Mouse (Mus musculus) stomach, embryonic 16.5 days (tissue): ENCODE results near the gene Zbtb46. TPM values are rescaled to one million over a fixed set of nuclear protein-coding genes. Genes with fewer than 3 reads are reported as not detected.

ENCODE experiments used
- ATAC-seq: fragments of 200-750 bp; cut with Nextera tagmentation; 2 replicates; pipeline ENCODE4 v1.8.0; 2017; ENCODE audit warnings: moderate number of reproducible peaks, moderate TSS enrichment; ENCODE audit not compliant: insufficient read depth, low FRiP score
- H3K27ac ChIP-seq: fragments of 300-500 bp; sonication (generic); 2 replicates; pipeline ENCODE4 v1.5.1; 2014; ENCODE audit warnings: low read length
- H3K27me3 ChIP-seq: fragments of 300-500 bp; sonication (generic); 2 replicates; pipeline ENCODE4 v1.6.1; 2014; ENCODE audit warnings: low read length, control low read depth, mixed read lengths; ENCODE audit not compliant: control insufficient read depth, insufficient read depth
- H3K36me3 ChIP-seq: fragments of 300-500 bp; sonication (generic); 2 replicates; pipeline ENCODE4 v1.6.1; 2014; ENCODE audit warnings: low read length; ENCODE audit not compliant: control insufficient read depth, insufficient read depth
- H3K4me1 ChIP-seq: fragments of 300-500 bp; sonication (generic); 2 replicates; pipeline ENCODE4 v1.6.1; 2014; ENCODE audit warnings: low read length, control low read depth, mixed read lengths; ENCODE audit not compliant: control insufficient read depth, insufficient read depth
- H3K4me2 ChIP-seq: fragments of 300-500 bp; sonication (generic); 2 replicates; pipeline ENCODE4 v1.6.1; 2014; ENCODE audit warnings: low read depth, low read length, mixed read lengths
- H3K4me3 ChIP-seq: fragments of 300-500 bp; sonication (generic); replicated peaks from 2 replicates; pipeline ENCODE4 v1.5.1; 2014; ENCODE audit warnings: mild to moderate bottlenecking, low read length
- H3K9ac ChIP-seq: fragments of 300-500 bp; sonication (generic); 2 replicates; pipeline ENCODE4 v1.6.1; 2014; ENCODE audit warnings: low read length
- H3K9me3 ChIP-seq: fragments of 300-500 bp; sonication (generic); replicated peaks from 2 replicates; pipeline ENCODE4 v1.6.1; 2016; ENCODE audit warnings: low read length, control low read depth; ENCODE audit not compliant: control insufficient read depth
- WGBS: fragments of 180-500 bp; shearing (Covaris S2); extraction: QIAGEN DNeasy Blood & Tissue Kit; methylation state at CpG from one replicate; pipeline ENCODE4 v1.1.7; 2014; 5-methylcytosine and 5-hydroxymethylcytosine counted together
- polyA plus RNA-seq: library from polyadenylated mRNA; unstranded; fragments of >200 nt; fragmentation: Nextera tagmentation; extraction: Ambion mirVana; gene quantifications from 2 replicates; pipeline ENCODE4 v1.2.1, GENCODE M21; 2015

Zbtb46 gene
- polyA plus RNA-seq, 1 experiment from 2014 or later, result 9.7 TPM

- WGBS, result under 1% methylated on average over 64 of the region's 71 CpGs
- Histone ChIP-seq H3K36me3 (peaks cover 5% of the 10 kb centered on the region; the same call in 1 of the 2 replicates), H3K4me1 (peaks cover 23% of the 10 kb centered on the region), H3K4me2 (peak within 1 kb of the TSS; percentile 96), H3K27ac (peak within 1 kb of the TSS; percentile 86), H3K9ac (peak within 1 kb of the TSS; percentile 91), H3K4me3 (peak within 1 kb of the TSS; percentile 81), H3K27me3 (no peaks in the 10 kb centered on the region), H3K9me3 (no peaks in the 10 kb centered on the region; the same call in 1 of the 2 replicates)
- peak; percentile 90 for ATAC-seq
These were observed 94.2 kb downstream of the Zbtb46 start, which contains the start of the genes Zgpat and Arfrp1 for GRCm38 (mm10) chr2:181364860-181365596. TSS of gene Zgpat (plus strand) at chr2:181364928. TSS of gene Arfrp1 (minus strand) at chr2:181365404.

- H3K27me3 ChIP-seq, result no peaks in the 10 kb centered on the region
- H3K4me1 ChIP-seq, result peaks cover 23% of the 10 kb centered on the region
- H3K4me2 ChIP-seq, result peak overlapping the region; percentile 96
- no peaks in the 10 kb centered on the region; the same call in 1 of the 2 replicates for H3K36me3 ChIP-seq
- ATAC-seq, result no peak
- H3K4me3 ChIP-seq, result peak overlapping the region; percentile 81
- H3K27ac ChIP-seq, result peak overlapping the region; percentile 86; the same call in 1 of the 2 replicates
- 6% methylated on average over 14 of the region's 14 CpGs for WGBS
- H3K9me3 ChIP-seq, result no peaks in the 10 kb centered on the region
- peak overlapping the region; percentile 91 for H3K9ac ChIP-seq
These were observed 94.8 kb downstream of the Zbtb46 start for GRCm38 (mm10) chr2:181364487-181364859.

- H3K4me2 ChIP-seq, result peak overlapping the region; percentile 96
- WGBS, result 82% methylated on average over 3 of the region's 3 CpGs
- H3K27ac ChIP-seq, result no peak overlapping the region
- H3K9me3 ChIP-seq, result no peaks in the 10 kb centered on the region
- no peaks in the 10 kb centered on the region for H3K27me3 ChIP-seq
- peaks cover 23% of the 10 kb centered on the region for H3K4me1 ChIP-seq
- no peak for ATAC-seq
- peak overlapping the region; percentile 91 for H3K9ac ChIP-seq
- peaks cover 3% of the 10 kb centered on the region for H3K36me3 ChIP-seq
- H3K4me3 ChIP-seq, result peak overlapping the region; percentile 81
These were observed 95.3 kb downstream of the Zbtb46 start for GRCm38 (mm10) chr2:181363946-181364345.

- Histone ChIP-seq H3K4me1 (no peaks in the 10 kb centered on the region), H3K36me3 (peaks cover 11% of the 10 kb centered on the region), H3K9me3 (no peaks in the 10 kb centered on the region)
These were observed 102.4 kb downstream of the Zbtb46 start for GRCm38 (mm10) chr2:181356780-181357179.

DNA sequence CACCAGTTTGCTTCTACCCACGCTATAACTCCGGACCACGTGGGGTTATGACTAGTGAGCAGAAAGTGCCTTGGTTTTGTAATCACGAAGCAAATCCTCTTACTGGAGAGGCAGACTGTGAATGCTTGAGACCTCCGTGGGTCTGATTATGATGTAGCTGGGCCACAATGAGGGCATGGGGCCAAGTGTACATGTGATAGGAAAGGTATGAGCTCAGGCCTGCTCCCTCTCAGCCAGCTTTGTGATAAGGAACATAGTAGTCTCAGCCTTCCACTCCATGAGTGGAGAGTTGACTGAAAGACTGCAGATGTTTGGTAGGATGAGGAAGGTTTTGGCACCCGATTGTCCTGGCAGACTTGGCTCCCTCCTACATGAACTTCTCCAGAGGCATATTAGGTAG lies 116.5 kb downstream of the Zbtb46 start:
- ATAC-seq, result no peak
- Histone ChIP-seq H3K27ac (no peak overlapping the region), H3K36me3 (peaks cover 20% of the 10 kb centered on the region; the same call in 1 of the 2 replicates), H3K9ac (no peak overlapping the region), H3K4me3 (no peak overlapping the region), H3K4me1 (no peaks in the 10 kb centered on the region), H3K27me3 (no peaks in the 10 kb centered on the region), H3K4me2 (no peak overlapping the region), H3K9me3 (no peaks in the 10 kb centered on the region)
- 92% methylated on average over 6 of the region's 6 CpGs for WGBS

More at GRCm38 (mm10) chr2:181356780-181357179, 102.4 kb downstream of the Zbtb46 start:
- no peak for ATAC-seq
- Histone ChIP-seq H3K4me2 (no peak overlapping the region), H3K9ac (no peak overlapping the region), H3K4me3 (no peak overlapping the region), H3K27ac (no peak overlapping the region), H3K27me3 (no peaks in the 10 kb centered on the region)
- 82% methylated on average over 3 of the region's 3 CpGs for WGBS

DNA sequence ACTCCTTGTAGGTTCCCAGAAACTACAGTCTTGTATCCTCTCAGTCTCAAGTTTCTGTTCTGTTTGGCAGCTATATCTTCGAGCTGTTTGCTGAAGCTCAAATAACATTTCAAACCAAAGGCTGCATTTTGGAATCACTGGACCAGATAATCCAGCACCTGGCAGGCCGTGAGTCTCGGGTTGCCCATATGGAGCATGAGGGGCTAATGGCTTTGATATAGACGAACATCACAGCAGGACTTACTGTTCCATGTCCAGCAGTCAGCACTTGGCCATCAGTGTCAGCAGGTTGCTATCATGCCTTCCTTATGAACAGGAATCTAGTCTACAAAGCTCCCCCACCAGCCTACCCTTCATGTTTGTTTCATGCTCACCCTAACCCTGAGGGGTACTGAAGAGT lies 118.8 kb downstream of the Zbtb46 start:
- H3K4me3 ChIP-seq, result no peak overlapping the region
- no peak overlapping the region for H3K9ac ChIP-seq
- 84% methylated on average over 4 of the region's 4 CpGs for WGBS
- H3K36me3 ChIP-seq, result peaks cover 27% of the 10 kb centered on the region; the same call in 1 of the 2 replicates
- H3K9me3 ChIP-seq, result no peaks in the 10 kb centered on the region
- H3K27ac ChIP-seq, result no peak overlapping the region
- no peak for ATAC-seq
- no peaks in the 10 kb centered on the region for H3K27me3 ChIP-seq
- no peaks in the 10 kb centered on the region for H3K4me1 ChIP-seq
- no peak overlapping the region for H3K4me2 ChIP-seq

Other genes starting within 250 kb of the Zbtb46 start
- gene Srms, start 246.2 kb downstream of the Zbtb46 start, polyA plus RNA-seq, result 0.19 and 0.40 TPM in 2 replicates
- gene Fndc11, start 239.4 kb downstream of the Zbtb46 start, polyA plus RNA-seq, result 0.23 and 0.52 TPM in 2 replicates
- 1.9 and 2.8 TPM in 2 replicates for gene Helz2, start 217.4 kb downstream of the Zbtb46 start, polyA plus RNA-seq
- gene Gmeb2, start 171.4 kb downstream of the Zbtb46 start, polyA plus RNA-seq, result 11.8 and 12.5 TPM in 2 replicates
- gene Stmn3, start 144.9 kb downstream of the Zbtb46 start, polyA plus RNA-seq, result 34.0 and 37.1 TPM in 2 replicates
- gene Rtel1, start 139.7 kb downstream of the Zbtb46 start, polyA plus RNA-seq, result 33.8 and 39.0 TPM in 2 replicates
- 34.5 and 35.6 TPM in 2 replicates for gene Zgpat, start 94.5 kb downstream of the Zbtb46 start, polyA plus RNA-seq
- gene Arfrp1, start 94.0 kb downstream of the Zbtb46 start, polyA plus RNA-seq, result 53.7 and 59.5 TPM in 2 replicates
- 17.8 and 19.9 TPM in 2 replicates for gene Lime1, start 79.3 kb downstream of the Zbtb46 start, polyA plus RNA-seq
- gene Abhd16b, start 33.8 kb upstream of the Zbtb46 start, polyA plus RNA-seq, result 0.12 and 0.16 TPM in 2 replicates
- gene Tpd52l2, start 37.7 kb upstream of the Zbtb46 start, polyA plus RNA-seq, result 139 and 142 TPM in 2 replicates
- 77.5 and 84.9 TPM in 2 replicates for gene Dnajc5, start 61.1 kb upstream of the Zbtb46 start, polyA plus RNA-seq
- gene Uckl1, start 125.5 kb upstream of the Zbtb46 start, polyA plus RNA-seq, result 70.9 and 83.3 TPM in 2 replicates
- 58.9 and 59.1 TPM in 2 replicates for gene Prpf6, start 132.4 kb upstream of the Zbtb46 start, polyA plus RNA-seq
- gene Zfp512b, start 133.4 kb upstream of the Zbtb46 start, polyA plus RNA-seq, result 32.6 and 33.8 TPM in 2 replicates
- gene Samd10, start 139.8 kb upstream of the Zbtb46 start, polyA plus RNA-seq, result 25.7 and 26.7 TPM in 2 replicates
- 0.31 TPM in 1 of 2 replicates, not detected in the other for gene Gm29797, start 197.6 kb upstream of the Zbtb46 start, polyA plus RNA-seq
- 25.4 and 25.5 TPM in 2 replicates for gene Sox18, start 212.2 kb upstream of the Zbtb46 start, polyA plus RNA-seq
- 19.3 and 19.7 TPM in 2 replicates for gene Tcea2, start 220.9 kb upstream of the Zbtb46 start, polyA plus RNA-seq
- gene Rgs19, start 234.6 kb upstream of the Zbtb46 start, polyA plus RNA-seq, result 54.2 and 55.3 TPM in 2 replicates
- gene Lkaaear1, start 239.0 kb upstream of the Zbtb46 start, polyA plus RNA-seq, result not detected in 2 replicates